Comparison of ENCODE assay signal across 8 mouse cellular contexts in genomic region chr16:13733518-13734137, GRCm38 (mm10). TPM values are rescaled to one million over a fixed set of nuclear protein-coding genes. Genes with fewer than 3 reads are reported as not detected.
DNase-seq lines count a peak whose midpoint lies in the region; ATAC-seq and TF ChIP-seq lines count a peak whose summit lies in the region.

No protein-coding gene starts in this region.

- no peaks in the 10 kb centered on the region for H3K9me3 ChIP-seq in liver, embryonic 12.5 days (replicated peaks)
- no peaks in the 10 kb centered on the region for H3K9me3 ChIP-seq in intestine, postnatal 0 days (ENCODE audit: control insufficient read depth)

- TF ChIP-seq POLR2A in liver, adult 2 months (IDR thresholded peaks at IDR 0.05; ENCODE audit: extremely low read depth, insufficient read depth, low read length): no peak

- WGBS in liver, embryonic 12.5 days (ENCODE audit: insufficient replicate concordance): 18% methylated on average over 9 of the region's 9 CpGs
- 18% methylated on average over 9 of the region's 9 CpGs for WGBS in intestine, postnatal 0 days
- 22% methylated on average over 9 of the region's 9 CpGs for WGBS in liver, adult 2 months

- no peaks in the 10 kb centered on the region for H3K36me3 ChIP-seq in liver, embryonic 12.5 days
- no peaks in the 10 kb centered on the region; the same call in 1 of the 2 replicates for H3K36me3 ChIP-seq in intestine, postnatal 0 days (ENCODE audit: control insufficient read depth, insufficient read depth)
- no peaks in the 10 kb centered on the region for H3K36me3 ChIP-seq in liver, adult 2 months (ENCODE audit: control insufficient read depth, insufficient read depth, low read length)

- no peak overlapping the region for H3K27ac ChIP-seq in liver, embryonic 12.5 days
- H3K27ac ChIP-seq in intestine, postnatal 0 days (ENCODE audit: low read depth, low read length): no peak overlapping the region
- no peak overlapping the region for H3K27ac ChIP-seq in liver, adult 2 months (replicated peaks; ENCODE audit: insufficient read depth, low read depth, low read length)

- H3K4me3 ChIP-seq in liver, embryonic 12.5 days: no peak overlapping the region
- H3K4me3 ChIP-seq in intestine, postnatal 0 days (ENCODE audit: low read depth, low read length): no peak overlapping the region
- no peak overlapping the region for H3K4me3 ChIP-seq in liver, adult 2 months (ENCODE audit: insufficient read depth, low read depth, low read length)

- H3K27me3 ChIP-seq in liver, embryonic 12.5 days (replicated peaks): peaks cover 10% of the 10 kb centered on the region
- no peaks in the 10 kb centered on the region for H3K27me3 ChIP-seq in intestine, postnatal 0 days (replicated peaks; ENCODE audit: control insufficient read depth, insufficient read depth, low read length)
- H3K27me3 ChIP-seq in liver, adult 2 months (ENCODE audit: control insufficient read depth, insufficient read depth, low read length): no peaks in the 10 kb centered on the region

- H3K4me2 ChIP-seq in liver, embryonic 12.5 days: no peak overlapping the region
- H3K4me2 ChIP-seq in intestine, postnatal 0 days (replicated peaks; ENCODE audit: low read depth): no peak overlapping the region

- TF ChIP-seq CTCF in intestine, postnatal 0 days (IDR thresholded peaks at IDR 0.05; ENCODE audit: low read depth): peak; percentile 92
- TF ChIP-seq CTCF in liver, adult 2 months (IDR thresholded peaks at IDR 0.05; ENCODE audit: low read depth, low read length): peak; percentile 91

- no peaks in the 10 kb centered on the region for H3K79me2 ChIP-seq in liver, adult 2 months (ENCODE audit: control insufficient read depth, insufficient read depth, low read length)

- no peak overlapping the region for H3K9ac ChIP-seq in liver, embryonic 12.5 days
- no peak overlapping the region for H3K9ac ChIP-seq in intestine, postnatal 0 days (ENCODE audit: low read depth, low read length)
- H3K9ac ChIP-seq in liver, adult 2 months (ENCODE audit: low read depth, low read length): no peak overlapping the region

- no peak for ATAC-seq in liver, embryonic 12.5 days
- ATAC-seq in frontal cortex, adult (ENCODE audit: low TSS enrichment): peak; percentile 92
- no peak for ATAC-seq in intestine, postnatal 0 days

- peak; percentile 79 for DNase-seq in liver
- peak; percentile 41 for DNase-seq in c-Kit-positive CD71-positive TER-119-negative erythroid progenitor cells, embryonic 14.5 days (ENCODE audit: low read depth)
- peak; percentile 39 for DNase-seq in liver, adult 2 months (ENCODE audit: extremely low read depth, low read depth, low spot score)
- DNase-seq in ovary, postnatal 36 days (ENCODE audit: low spot score): peak; percentile 78
- DNase-seq in thymus, postnatal 14 days: peak; percentile 76

- peaks cover 10% of the 10 kb centered on the region for H3K4me1 ChIP-seq in liver, embryonic 12.5 days
- no peaks in the 10 kb centered on the region for H3K4me1 ChIP-seq in intestine, postnatal 0 days (replicated peaks; ENCODE audit: control insufficient read depth, insufficient read depth, low read length)
- H3K4me1 ChIP-seq in liver, adult 2 months (ENCODE audit: control insufficient read depth, insufficient read depth, low read length): peaks cover 3% of the 10 kb centered on the region; the same call in 1 of the 2 replicates

RNA-seq across cellular contexts. Expression of gene Pla2g10, which starts 2.8 kb away (rescaled TPM):
- polyA plus RNA-seq in liver, embryonic 12.5 days (2016; fragmentation: Nextera tagmentation; extraction: Ambion mirVana): 0.24 and 0.36 TPM in 2 replicates
- 9.1 and 10.5 TPM in 2 replicates for polyA plus RNA-seq in intestine, postnatal 0 days (2015; fragmentation: Nextera tagmentation; extraction: Ambion mirVana)
- total RNA-seq in liver, adult 2 months (2014; rRNA removed): not detected in 2 replicates
- not detected in 2 replicates for polyA plus RNA-seq in liver, adult 2 months (2012; rRNA removed)

RNA-seq across cellular contexts. Expression of gene Rrn3, which starts 46.9 kb away (rescaled TPM):
- 48.7 and 49.8 TPM in 2 replicates for polyA plus RNA-seq in liver, embryonic 12.5 days (2016; fragmentation: Nextera tagmentation; extraction: Ambion mirVana)
- 22.6 and 24.2 TPM in 2 replicates for polyA plus RNA-seq in intestine, postnatal 0 days (2015; fragmentation: Nextera tagmentation; extraction: Ambion mirVana)
- total RNA-seq in liver, adult 2 months (2014; rRNA removed): 12.1 and 13.2 TPM in 2 replicates
- 4.8 and 10.4 TPM in 2 replicates for polyA plus RNA-seq in liver, adult 2 months (2012; rRNA removed)
